ENCODE assay signal across 21 mouse cellular contexts in genomic region chr9:100472931-100473330, GRCm38 (mm10). TPM values are rescaled to one million over a fixed set of nuclear protein-coding genes. Genes with fewer than 3 reads are reported as not detected.
DNase-seq lines count a peak whose midpoint lies in the region.
"Had no signal": no experiment of that assay in that cellular context is flagged by ENCODE, and none has a peak within 500 bp of the region (broad histone marks: within the 10 kb centered on the region; RNA-seq: fewer than 3 reads in every experiment).

No protein-coding gene starts in this region.

- H3K9me3 ChIP-seq in limb, embryonic 10.5 days (replicated peaks) = no peaks in the 10 kb centered on the region
- H3K9me3 ChIP-seq: forebrain, embryonic 15.5 days had no signal

- H3K4me1 ChIP-seq in limb, embryonic 10.5 days = 0 out of 2 replicates have a peak, but pooled peaks cover 5% of the 10 kb centered on the region
- H3K4me1 ChIP-seq: embryonic facial prominence, embryonic 12.5 days; forebrain, embryonic 13.5 days had no signal

- H3K27ac ChIP-seq in limb, embryonic 10.5 days = no peak overlapping the region
- H3K27ac ChIP-seq: embryonic facial prominence, embryonic 10.5 days; embryonic facial prominence, embryonic 12.5 days; forebrain, embryonic 13.5 days; forebrain, embryonic 15.5 days had no signal

- H3K27me3 ChIP-seq in limb, embryonic 10.5 days (ENCODE audit: low read depth, poor library complexity, severe bottlenecking) = no peaks in the 10 kb centered on the region
- H3K27me3 ChIP-seq: CH12.LX; embryonic facial prominence, embryonic 12.5 days; forebrain, embryonic 13.5 days; forebrain, embryonic 15.5 days; Patski had no signal

- intact Hi-C loops in heart, postnatal 25 days (cut with DNase I) = no loop called here

- no peak overlapping the region for H3K4me3 ChIP-seq in limb, embryonic 10.5 days
- H3K4me3 ChIP-seq: embryonic facial prominence, embryonic 10.5 days; embryonic facial prominence, embryonic 12.5 days; forebrain, embryonic 13.5 days; forebrain, embryonic 15.5 days had no signal

- peak; percentile 56 for DNase-seq in cerebellum, adult 9-11 months
- DNase-seq in cerebellum, postnatal 4 days (ENCODE audit: low spot score in 2 of 2) = no peak
- DNase-seq in heart, adult 11 months = peak; percentile 78
- no peak for DNase-seq in heart, postnatal 25 days (ENCODE audit: low spot score)
- DNase-seq in limb, embryonic 10.5 days (ENCODE audit: low spot score) = peak; percentile 15
- DNase-seq: adrenal gland, adult 8-10 months; adrenal gland, postnatal 14 days; adrenal gland, postnatal 36 days; B cell, adult 2 months; cerebellum, adult 11-12 months; cerebellum, adult 2 months; cerebellum, adult 9-10 months; cerebellum, postnatal 14 days; cerebellum, postnatal 36 days; forebrain, postnatal 0 days had no signal

- H3K36me3 ChIP-seq in limb, embryonic 10.5 days = peaks cover 3% of the 10 kb centered on the region; the same call in 1 of the 2 replicates
- H3K36me3 ChIP-seq: embryonic facial prominence, embryonic 12.5 days; forebrain, embryonic 15.5 days had no signal

- WGBS in limb, embryonic 10.5 days = 96% methylated on average over 8 of the region's 8 CpGs

RNA-seq across cellular contexts. Expression of gene Il20rb, which starts 13.7 kb away (rescaled TPM):
- total RNA-seq in heart, postnatal 25 days (2021) = 1 to 10 TPM in 1 of 2 experiments, under 1 TPM in 1; 0.87 to 1.0 TPM
- polyA plus RNA-seq in limb, embryonic 10.5 days (2016; fragmentation: Nextera tagmentation; extraction: Ambion mirVana) = 1.5 and 1.6 TPM in 2 replicates

Comparison
In these comparisons a context has a peak if more than half of its experiments do, and no peak if none do; other contexts are left out.
1. DNase-seq: peak in cerebellum, adult 9-11 months (single experiment), heart, adult 11 months (single experiment) and limb, embryonic 10.5 days (single experiment); none in cerebellum, postnatal 4 days (0 of 2) and heart, postnatal 25 days (single experiment).